Mouse (Mus musculus) heart, embryonic 11.5 days (tissue): ENCODE data around the gene Tbca. TPM values are rescaled to one million over a fixed set of nuclear protein-coding genes. Genes with fewer than 3 reads are reported as not detected.

Experiments
- polyA plus RNA-seq: library from polyadenylated mRNA; unstranded; fragments of >200 nt; fragmentation: Nextera tagmentation; extraction: Ambion mirVana; gene quantifications from 2 replicates; pipeline ENCODE4 v1.2.1, GENCODE M21; 2014

The Tbca gene
- polyA plus RNA-seq, 1 experiment from 2014 or later, result 258 TPM

Other genes starting within 250 kb of the Tbca start
- not detected in 2 replicates for gene Otp, start 86.7 kb downstream of the Tbca start, polyA plus RNA-seq
- 16.3 and 20.8 TPM in 2 replicates for gene Wdr41, start 187.4 kb downstream of the Tbca start, polyA plus RNA-seq